11 mouse cellular contexts compared by ENCODE assay signal in the genomic region with DNA sequence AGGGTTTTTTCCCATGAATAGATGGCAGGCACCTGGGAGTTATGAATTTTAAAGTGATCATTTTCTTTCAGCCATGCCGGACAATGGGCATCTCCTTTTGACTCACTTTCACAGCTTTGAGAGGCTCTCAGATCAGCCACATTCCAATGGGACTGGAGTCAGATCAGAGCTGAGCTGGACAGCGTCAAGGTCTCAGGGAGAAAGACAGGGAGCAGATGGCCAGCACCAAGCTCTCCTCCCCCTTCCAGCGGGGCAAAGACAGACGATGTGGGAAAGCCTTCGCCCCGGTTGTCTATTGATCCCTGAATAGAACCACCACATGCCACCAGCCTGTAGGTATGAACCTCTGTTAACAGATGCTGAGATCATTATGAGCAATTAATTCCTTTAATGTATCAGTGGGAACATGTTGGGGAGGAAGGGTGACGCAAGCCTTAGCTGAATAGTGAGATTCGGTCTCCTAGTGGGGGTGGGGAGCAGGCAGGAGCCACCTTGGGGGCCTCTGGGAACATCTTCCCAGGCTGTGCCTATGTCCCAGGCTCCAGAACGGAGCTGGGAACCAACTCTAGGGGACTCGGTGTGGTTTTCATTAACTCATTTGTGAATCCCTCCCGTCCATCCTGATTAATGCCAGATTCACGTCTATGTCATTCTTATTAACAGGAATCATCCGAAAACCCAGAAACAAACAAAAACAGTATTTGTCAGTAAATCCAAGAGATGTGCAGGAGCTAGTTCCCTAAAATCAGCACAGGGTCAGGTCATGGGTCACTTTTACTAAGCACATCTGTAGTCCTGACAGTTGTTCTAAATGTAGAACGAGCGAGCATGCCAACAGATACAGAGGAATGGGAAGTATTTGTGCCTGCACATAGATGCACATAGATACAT.
DNase-seq lines count a peak whose midpoint lies in the region; ATAC-seq lines count a peak whose summit lies in the region.
"Had no signal": no experiment of that assay in that cellular context is flagged by ENCODE, and none has a peak within 500 bp of the region (broad histone marks: within the 10 kb centered on the region; RNA-seq: fewer than 3 reads in every experiment).

No protein-coding gene starts in this region.

- peak overlapping the region; percentile 24; the same call in 1 of the 2 replicates for H3K4me2 ChIP-seq in midbrain, embryonic 15.5 days
- H3K4me2 ChIP-seq: liver, embryonic 13.5 days had no signal

- no peak overlapping the region for H3K9ac ChIP-seq in midbrain, embryonic 15.5 days
- H3K9ac ChIP-seq: liver, embryonic 13.5 days had no signal

- H3K9me3 ChIP-seq in midbrain, embryonic 15.5 days, result no peaks in the 10 kb centered on the region
- H3K9me3 ChIP-seq: liver, embryonic 13.5 days had no signal

- H3K27ac ChIP-seq in midbrain, embryonic 15.5 days, result 0 out of 2 replicates have a peak overlapping the region, but pooled peaks have one; percentile 2
- H3K27ac ChIP-seq: liver, embryonic 13.5 days had no signal

- peaks cover 26% of the 10 kb centered on the region for H3K4me1 ChIP-seq in midbrain, embryonic 15.5 days
- H3K4me1 ChIP-seq: liver, embryonic 13.5 days had no signal

- H3K36me3 ChIP-seq in midbrain, embryonic 15.5 days (replicated peaks), result no peaks in the 10 kb centered on the region
- H3K36me3 ChIP-seq: liver, embryonic 13.5 days had no signal

- 16% methylated on average over 15 of the region's 15 CpGs for WGBS in midbrain, embryonic 15.5 days

- no peaks in the 10 kb centered on the region for H3K27me3 ChIP-seq in midbrain, embryonic 15.5 days (replicated peaks)
- H3K27me3 ChIP-seq: liver, embryonic 13.5 days had no signal

- peak; percentile 12 to 34 for DNase-seq in cerebellum, postnatal 14 days
- DNase-seq in adrenal gland, postnatal 10 days, result peak; percentile 39
- DNase-seq in forelimb bud, embryonic 11.5 days (ENCODE audit: low read depth, low spot score), result peak; percentile 35
- DNase-seq in layer of hippocampus, adult 18-20 months (ENCODE audit: low spot score in 2 of 2), result no peak
- DNase-seq in right cerebral cortex, postnatal 14 days, result no peak
- DNase-seq in layer of hippocampus, postnatal 36 days, result no peak
- DNase-seq: B cell, adult 2 months; liver, embryonic 13.5 days had no signal

- no peak overlapping the region for H3K4me3 ChIP-seq in midbrain, embryonic 15.5 days
- H3K4me3 ChIP-seq: liver, embryonic 13.5 days had no signal

- no peak for ATAC-seq in cerebellum, adult (ENCODE audit: insufficient number of reproducible peaks, low FRiP score, low TSS enrichment)
- peak; percentile 45; the same call in 1 of the 2 replicates for ATAC-seq in midbrain, embryonic 15.5 days (replicated peaks)
- ATAC-seq: intestine, embryonic 16.5 days had no signal

Comparison
In these comparisons a context has a peak if more than half of its experiments do, and no peak if none do; other contexts are left out.
1. DNase-seq: peak in cerebellum, postnatal 14 days (2 of 2), adrenal gland, postnatal 10 days (single experiment) and forelimb bud, embryonic 11.5 days (single experiment); none in layer of hippocampus, adult 18-20 months (0 of 2), right cerebral cortex, postnatal 14 days (single experiment) and layer of hippocampus, postnatal 36 days (0 of 2).